Mouse (Mus musculus) ES-E14 (cell line): ENCODE measurements around the gene Celsr1.

ENCODE experiments used
- CHD2 ChIP-seq: IDR thresholded peaks from 2 replicates; pipeline ENCODE4 v1.6.1; 2014; ENCODE audit warnings: mild to moderate bottlenecking, low read depth, low read length, inconsistent platforms
- MAFK ChIP-seq: IDR thresholded peaks from 2 replicates; pipeline ENCODE4 v1.6.1; 2014; ENCODE audit warnings: mild to moderate bottlenecking, low read depth, low read length, inconsistent platforms; ENCODE audit not compliant: insufficient read depth
- ZC3H11A ChIP-seq: IDR thresholded peaks from 2 replicates; pipeline ENCODE4 v1.6.1; 2012; ENCODE audit warnings: low read depth, mild to moderate bottlenecking, inconsistent platforms, low read length, borderline replicate concordance
- ZNF384 ChIP-seq: IDR thresholded peaks from 2 replicates; pipeline ENCODE4 v1.6.1; 2012; ENCODE audit warnings: low read depth, low read length, inconsistent platforms

GRCm38 (mm10) chr15:86079467-86079866 lies 45.9 kb upstream of the Celsr1 start:
- TF ChIP-seq ZC3H11A (no peak), CHD2 (no peak), MAFK (no peak), ZNF384 (no peak)
